Mouse (Mus musculus) thymus, postnatal 10 days (tissue): ENCODE results near the gene Ppm1g.
"Not testable (repeated sequence)": the region's sequence is repeated elsewhere in the genome, so short reads cannot be mapped to it uniquely, and the experiment has no call there.

Source experiments
- DNase-seq, 2 experiments: peaks; one replicate each; pipeline ENCODE4 v3.0.0; 2021; ENCODE audit warnings: low spot score in 2 of 2

Ppm1g gene

GRCm38 (mm10) chr5:31219474-31219873, 1.0 kb downstream of the Ppm1g start:
- no peak for DNase-seq

- DNase-seq: no peak
These were observed 1.4 kb downstream of the Ppm1g start for GRCm38 (mm10) chr5:31219070-31219469.

GRCm38 (mm10) chr5:31218294-31218693, 2.2 kb downstream of the Ppm1g start:
- no peak for DNase-seq

GRCm38 (mm10) chr5:31216554-31216953, 3.9 kb downstream of the Ppm1g start:
- not testable (repeated sequence) for DNase-seq

GRCm38 (mm10) chr5:31204421-31204820, 16.1 kb downstream of the Ppm1g start:
- DNase-seq: no peak

- DNase-seq: no peak
These were observed 16.6 kb downstream of the Ppm1g start for GRCm38 (mm10) chr5:31203866-31204265.

- DNase-seq: no peak
These were observed 17.6 kb downstream of the Ppm1g start for GRCm38 (mm10) chr5:31202933-31203332.

GRCm38 (mm10) chr5:31201742-31202590, 18.5 kb downstream of the Ppm1g start, which contains the start of gene Zfp513:
Gene Zfp513 (minus strand): TSS chr5:31202303.
- peak; percentile 91 to 96 for DNase-seq

GRCm38 (mm10) chr5:31201042-31201741, 19.3 kb downstream of the Ppm1g start:
- no peak for DNase-seq

GRCm38 (mm10) chr5:31200327-31200768, 20.1 kb downstream of the Ppm1g start:
- no peak for DNase-seq

GRCm38 (mm10) chr5:31199893-31200292, 20.6 kb downstream of the Ppm1g start:
- peak in 1 of 2 experiments; percentile 21 for DNase-seq

GRCm38 (mm10) chr5:31199321-31199892, 21.1 kb downstream of the Ppm1g start:
- no peak for DNase-seq

- no peak for DNase-seq
These were observed 21.7 kb downstream of the Ppm1g start for GRCm38 (mm10) chr5:31198616-31199320.

- DNase-seq: no peak
These were observed 22.3 kb downstream of the Ppm1g start for GRCm38 (mm10) chr5:31198170-31198569.

- no peak for DNase-seq
These were observed 23.4 kb downstream of the Ppm1g start for GRCm38 (mm10) chr5:31197072-31197471.

- no peak for DNase-seq
These were observed 24.3 kb downstream of the Ppm1g start for GRCm38 (mm10) chr5:31196207-31196606.

GRCm38 (mm10) chr5:31195671-31196070, 24.8 kb downstream of the Ppm1g start:
- DNase-seq: no peak

GRCm38 (mm10) chr5:31194486-31195485, 25.7 kb downstream of the Ppm1g start:
- no peak for DNase-seq

- DNase-seq: no peak
These were observed 26.7 kb downstream of the Ppm1g start for GRCm38 (mm10) chr5:31193631-31194281.
